Mouse (Mus musculus): ENCODE measurements around the gene Cd101.

GRCm38 (mm10) chr3:101058203-101058602, 28.8 kb upstream of the Cd101 start:
- TF ChIP-seq POLR2A (IDR thresholded peaks at IDR 0.05; ENCODE audit: borderline replicate concordance, insufficient read depth, low read length) = no peak
- no peak for TF ChIP-seq CTCF (IDR thresholded peaks at IDR 0.05; ENCODE audit: borderline replicate concordance, insufficient read depth, low read depth, low read length)
